In genomic region chr4:139382231-139382630, GRCm38 (mm10) we compare ENCODE assay signal across 10 mouse cellular contexts. TPM values are rescaled to one million over a fixed set of nuclear protein-coding genes. Genes with fewer than 3 reads are reported as not detected.
A peak's percentile ranks its signal among the peaks of the same experiment; 100 is the strongest.
DNase-seq lines count a peak whose midpoint lies in the region; ATAC-seq and TF ChIP-seq lines count a peak whose summit lies in the region.
"Had no signal": no experiment of that assay in that cellular context is flagged by ENCODE, and none has a peak within 500 bp of the region (broad histone marks: within the 10 kb centered on the region; RNA-seq: fewer than 3 reads in every experiment).

No protein-coding gene starts in this region.

- ATAC-seq in lung, embryonic 16.5 days (ENCODE audit: low read depth) = no peak
- ATAC-seq in common myeloid progenitor, adult 5-6 weeks (replicated peaks; ENCODE audit: low read depth, poor library complexity, severe bottlenecking) = 0 out of 2 replicates have a peak, but pooled peaks have one; percentile 7
- no peak for ATAC-seq in monocyte, adult 5-6 weeks (replicated peaks; ENCODE audit: insufficient number of reproducible peaks, low FRiP score, low TSS enrichment, poor library complexity, severe bottlenecking)
- ATAC-seq: forebrain, embryonic 14.5 days had no signal

- 51% methylated on average over 7 of the region's 7 CpGs for WGBS in lung, embryonic 16.5 days
- 19% methylated on average over 7 of the region's 7 CpGs for WGBS in large intestine, adult 2 months

- peaks cover 34% of the 10 kb centered on the region for H3K4me1 ChIP-seq in lung, embryonic 16.5 days (replicated peaks; ENCODE audit: control insufficient read depth, insufficient read depth, low read length)

- H3K79me2 ChIP-seq in myocyte (ENCODE audit: control insufficient read depth, insufficient read depth) = peaks cover 72% of the 10 kb centered on the region

- H3K4me2 ChIP-seq in lung, embryonic 16.5 days (ENCODE audit: low read depth, low read length) = 0 out of 2 replicates have a peak overlapping the region, but pooled peaks have one; percentile 27
- peak overlapping the region; percentile 96 for H3K4me2 ChIP-seq in myocyte (ENCODE audit: low read depth)

- no peaks in the 10 kb centered on the region; the same call in 1 of the 2 replicates for H3K36me3 ChIP-seq in lung, embryonic 16.5 days (ENCODE audit: control insufficient read depth, insufficient read depth, low read length)
- no peaks in the 10 kb centered on the region for H3K36me3 ChIP-seq in myocyte (ENCODE audit: control insufficient read depth, insufficient read depth)

- no peak overlapping the region for H3ac ChIP-seq in myocyte (ENCODE audit: control insufficient read depth, insufficient read length)

- no peaks in the 10 kb centered on the region for H3K27me3 ChIP-seq in lung, embryonic 16.5 days (ENCODE audit: control insufficient read depth, insufficient read depth, low read depth, low read length)
- H3K27me3 ChIP-seq in myocyte (ENCODE audit: control insufficient read depth, insufficient read depth, insufficient read length) = no peaks in the 10 kb centered on the region

- H3K4me3 ChIP-seq in lung, embryonic 16.5 days (ENCODE audit: low read length) = no peak overlapping the region
- H3K4me3 ChIP-seq in myocyte = peak overlapping the region; percentile 79

- no peak for TF ChIP-seq POLR2A in myocyte (IDR thresholded peaks at IDR 0.05; ENCODE audit: insufficient read length, low read depth)

- H3K9me3 ChIP-seq in lung, embryonic 16.5 days (ENCODE audit: control insufficient read depth, low read length) = no peaks in the 10 kb centered on the region

- DNase-seq in lung, postnatal 36 days = no peak
- DNase-seq in large intestine, adult 2 months (ENCODE audit: low read depth, low spot score) = peak; percentile 22
- DNase-seq in gastrocnemius, postnatal 25 days = no peak
- no peak for DNase-seq in kidney, postnatal 36 days

- H3K9ac ChIP-seq in lung, embryonic 16.5 days (ENCODE audit: low read length) = no peak overlapping the region

- no peak overlapping the region for H3K27ac ChIP-seq in lung, embryonic 16.5 days (ENCODE audit: low read length)
- H3K27ac ChIP-seq: layer of hippocampus, adult 2 months had no signal

TF ChIP-seq in myocyte, 11 proteins besides CTCF, POLR2A, EP300 and RAD21:
- TF ChIP-seq CEBPB (IDR thresholded peaks at IDR 0.05; ENCODE audit: insufficient read depth, poor library complexity, severe bottlenecking) (no peak), REST (IDR thresholded peaks at IDR 0.05; ENCODE audit: insufficient read depth, insufficient read length) (no peak), MYOG (IDR thresholded peaks at IDR 0.05; ENCODE audit: control insufficient read depth in 1 of 3, insufficient read depth in 1 of 3, insufficient read length in 2 of 3, low read depth in 2 of 3) (no peak)
TF ChIP-seq in myocyte: peak in this region for 0.

RNA-seq across cellular contexts. Expression of gene Ubr4, which starts 29.8 kb away (rescaled TPM):
- 57.7 and 59.4 TPM in 2 replicates for polyA plus RNA-seq in lung, embryonic 16.5 days (2015; fragmentation: Nextera tagmentation; extraction: Ambion mirVana)
- total RNA-seq in common myeloid progenitor, adult 5-6 weeks (2017) = 62.5 and 91.7 TPM in 2 replicates
- 116 and 154 TPM in 2 replicates for polyA plus RNA-seq in large intestine, adult 2 months (2012; rRNA removed)
- polyA plus RNA-seq in myocyte (2012; fragmentation: generic; extraction: Trizol) = 130 TPM
- 38.5 to 107 TPM (median 47.9 TPM) in 3 replicates for total RNA-seq in monocyte, adult 5-6 weeks (2017)
- total RNA-seq in gastrocnemius, postnatal 25 days (2021) = 10 to 100 TPM; 79.0 to 90.6 TPM

RNA-seq across cellular contexts. Expression of gene Emc1, which starts 29.8 kb away (rescaled TPM):
- polyA plus RNA-seq in lung, embryonic 16.5 days (2015; fragmentation: Nextera tagmentation; extraction: Ambion mirVana) = 32.9 and 33.5 TPM in 2 replicates
- 30.5 and 43.8 TPM in 2 replicates for total RNA-seq in common myeloid progenitor, adult 5-6 weeks (2017)
- polyA plus RNA-seq in large intestine, adult 2 months (2012; rRNA removed) = 16.5 and 25.4 TPM in 2 replicates
- polyA plus RNA-seq in myocyte (2012; fragmentation: generic; extraction: Trizol) = 26.1 TPM
- total RNA-seq in monocyte, adult 5-6 weeks (2017) = 14.3 to 34.6 TPM (median 21.9 TPM) in 3 replicates
- 10 to 100 TPM; 26.3 to 28.4 TPM for total RNA-seq in gastrocnemius, postnatal 25 days (2021)

RNA-seq across cellular contexts. Expression of gene Mrto4, which starts 29.9 kb away (rescaled TPM):
- 89.6 and 89.8 TPM in 2 replicates for polyA plus RNA-seq in lung, embryonic 16.5 days (2015; fragmentation: Nextera tagmentation; extraction: Ambion mirVana)
- total RNA-seq in common myeloid progenitor, adult 5-6 weeks (2017) = 62.4 and 68.3 TPM in 2 replicates
- 25.0 and 25.7 TPM in 2 replicates for polyA plus RNA-seq in large intestine, adult 2 months (2012; rRNA removed)
- polyA plus RNA-seq in myocyte (2012; fragmentation: generic; extraction: Trizol) = 115 TPM
- 20.8 to 41.9 TPM (median 26.8 TPM) in 3 replicates for total RNA-seq in monocyte, adult 5-6 weeks (2017)
- total RNA-seq in gastrocnemius, postnatal 25 days (2021) = 10 to 100 TPM; 32.7 to 33.3 TPM
